Mouse (Mus musculus): ENCODE measurements around the gene Arhgef1.

Gene Arhgef1

DNA sequence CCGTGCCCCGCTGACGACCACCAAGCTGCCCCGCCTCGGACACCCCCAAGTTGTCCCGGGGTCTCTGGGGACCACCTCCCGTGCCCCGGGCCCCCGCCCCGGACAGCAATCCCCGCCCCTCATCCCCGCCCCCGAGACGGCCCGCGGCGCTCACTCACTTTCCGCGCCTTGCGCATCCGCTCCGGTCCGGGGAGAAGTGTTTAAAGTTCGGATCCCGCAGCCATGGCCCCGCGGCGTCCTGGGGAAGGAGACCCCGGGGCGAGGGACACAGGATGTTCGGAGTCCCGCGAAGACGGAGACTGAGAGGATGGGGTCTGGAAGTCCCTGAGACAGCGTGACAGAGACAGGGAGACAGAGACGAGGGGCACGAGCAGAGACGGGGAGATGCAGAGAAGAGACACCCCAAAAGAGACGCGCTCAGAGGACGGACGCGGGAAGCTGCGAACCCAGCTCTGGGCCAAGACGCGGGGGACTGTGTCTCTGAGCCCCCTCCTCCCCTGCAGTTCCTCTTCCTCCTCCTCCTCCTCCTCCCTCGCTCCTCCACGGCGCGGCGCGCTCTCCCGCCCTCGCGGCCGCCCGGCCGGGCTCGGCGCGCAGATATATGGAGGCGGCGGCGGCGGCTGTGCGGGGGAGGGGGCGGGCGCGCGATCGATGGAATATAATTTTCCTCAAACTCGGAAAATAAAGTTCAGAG lies 41.7 kb downstream of the Arhgef1 start, which contains the start of gene Gm4881:
TSS of gene Gm4881 (minus strand) at position 238 of the 694 bp plus-strand sequence.
- DNase-seq (ENCODE audit: low spot score in 2 of 2) = no peak

DNA sequence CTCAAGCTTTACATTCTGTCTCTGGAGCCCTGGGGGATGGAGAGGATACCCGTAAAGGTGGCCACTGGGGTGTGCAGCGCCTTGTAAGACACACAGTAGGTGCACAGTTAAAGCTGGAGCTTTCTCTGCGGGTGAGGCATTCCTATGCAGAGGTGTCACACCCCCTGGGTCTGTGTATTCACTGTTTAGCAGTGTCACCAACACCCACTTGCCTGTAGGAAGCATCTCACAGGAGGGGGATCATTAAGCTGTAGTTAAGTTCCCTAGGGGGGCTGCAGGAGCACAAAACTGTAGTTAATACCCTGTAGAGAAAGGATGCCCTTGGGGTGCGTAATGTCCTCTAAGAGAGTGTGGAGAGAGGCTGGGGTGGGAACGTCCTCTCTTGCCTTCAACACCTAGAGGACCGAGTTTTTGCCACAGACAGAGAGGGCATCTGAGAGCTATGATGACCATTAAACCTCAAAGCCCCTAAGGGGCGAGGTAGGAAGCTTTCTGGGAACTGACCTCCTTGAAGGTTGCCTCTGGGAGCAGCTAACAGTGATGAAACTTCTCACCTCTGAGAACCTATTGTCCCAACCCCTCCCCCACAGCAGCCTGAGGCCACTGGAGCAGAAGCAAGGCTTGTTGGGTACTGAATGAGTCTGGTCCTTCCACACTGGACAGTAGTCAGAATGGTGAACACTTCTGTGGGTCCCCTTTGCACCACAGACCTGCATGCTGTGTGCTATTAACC lies 44.8 kb downstream of the Arhgef1 start:
- no peak for DNase-seq (ENCODE audit: low spot score in 2 of 2)

DNA sequence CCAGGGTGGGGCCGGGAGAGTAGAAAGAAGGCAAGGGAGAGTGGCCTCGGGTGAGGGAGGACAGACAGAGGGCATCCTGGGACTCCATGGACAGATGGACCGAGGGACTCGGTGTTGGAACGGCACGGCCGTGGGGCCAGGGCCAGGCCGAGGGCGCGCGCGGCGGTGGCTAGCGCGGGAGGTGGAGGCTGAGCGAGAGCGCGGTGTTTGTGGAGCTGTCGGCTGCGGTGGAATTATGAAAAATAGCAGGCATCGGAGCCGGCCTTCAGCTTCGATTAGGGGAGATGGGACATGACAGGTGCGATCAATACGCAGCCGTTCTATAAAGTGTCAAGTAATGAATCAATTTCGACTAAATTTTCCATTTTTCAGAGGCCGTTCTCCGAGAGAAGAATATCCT lies 46.1 kb downstream of the Arhgef1 start:
- no peak for DNase-seq (ENCODE audit: low spot score in 2 of 2)

DNA sequence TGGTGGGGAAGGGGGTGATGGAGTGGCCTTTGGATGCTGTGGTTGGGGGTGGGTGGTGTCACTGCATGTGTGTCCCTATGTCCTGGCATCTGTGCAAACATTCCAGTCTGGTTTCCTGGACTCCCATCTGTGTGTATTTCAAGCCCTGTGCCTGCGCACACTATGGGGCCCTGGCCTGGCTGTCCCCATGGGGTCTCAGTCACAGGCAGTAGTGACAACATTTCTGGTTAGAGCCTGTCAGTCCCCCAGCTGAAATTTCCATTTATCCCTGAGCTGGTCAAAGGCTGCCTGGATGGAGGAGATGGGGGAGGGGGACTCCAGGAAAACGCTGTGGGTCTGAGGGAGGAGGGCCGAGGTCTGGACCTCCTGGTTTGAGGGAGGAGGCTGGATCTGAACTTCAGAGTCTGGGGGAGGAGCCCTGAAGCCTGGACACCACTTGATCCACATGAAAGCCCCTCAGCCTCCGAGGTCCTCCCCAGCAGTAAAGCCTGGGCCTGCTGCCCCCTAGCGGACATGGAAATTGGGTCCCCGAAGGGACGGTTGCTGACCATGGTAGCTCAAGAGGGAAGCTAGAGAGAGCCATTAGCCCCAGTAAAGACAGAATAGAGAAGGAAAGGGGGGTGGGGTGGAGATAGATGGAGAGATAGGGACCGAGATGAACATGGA lies 47.4 kb downstream of the Arhgef1 start:
- peak; percentile 57 for DNase-seq (ENCODE audit: low spot score in 2 of 2)

DNA sequence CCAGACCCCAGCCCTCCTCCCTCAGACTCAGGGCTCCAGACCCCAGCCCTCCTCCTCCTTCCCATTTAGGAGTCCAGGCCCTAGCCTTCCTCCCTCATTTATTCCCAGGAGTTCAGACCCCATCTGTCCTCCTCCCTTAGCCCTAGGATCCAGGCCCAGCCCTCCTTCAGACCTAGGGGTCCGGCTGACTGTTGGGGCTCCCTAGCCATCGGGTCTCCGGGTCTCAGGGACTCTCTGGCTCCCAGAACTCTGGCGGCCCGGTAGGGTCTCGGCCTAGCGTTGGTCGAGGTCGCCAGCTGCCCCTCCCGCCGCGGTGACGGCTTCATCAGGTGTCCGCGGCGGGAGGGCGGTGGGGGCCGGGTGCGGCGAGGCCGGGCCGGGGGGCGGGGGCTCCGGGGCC lies 51.3 kb downstream of the Arhgef1 start:
- no peak for DNase-seq (ENCODE audit: low spot score in 2 of 2)

DNA sequence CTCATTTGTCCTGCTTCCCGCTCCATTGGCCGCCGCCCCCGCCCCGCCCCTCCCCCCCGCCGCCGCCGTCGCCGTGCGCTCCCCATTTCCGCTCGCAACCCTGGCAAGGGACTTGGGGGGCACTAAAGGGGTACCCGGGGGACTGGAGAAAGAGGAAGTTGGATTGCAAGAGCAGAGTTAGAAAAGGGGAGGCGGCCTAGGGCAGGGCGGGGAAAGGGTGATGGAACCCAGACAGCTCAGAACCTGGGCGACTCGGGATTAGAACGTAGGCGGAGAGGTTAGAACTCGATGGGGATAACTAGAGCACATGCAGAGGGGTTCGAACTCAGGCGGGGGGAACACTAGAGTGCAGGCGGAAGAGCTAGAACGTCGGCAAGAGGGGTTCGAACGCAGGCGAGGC lies 51.7 kb downstream of the Arhgef1 start:
- no peak for DNase-seq (ENCODE audit: low spot score in 2 of 2)

DNA sequence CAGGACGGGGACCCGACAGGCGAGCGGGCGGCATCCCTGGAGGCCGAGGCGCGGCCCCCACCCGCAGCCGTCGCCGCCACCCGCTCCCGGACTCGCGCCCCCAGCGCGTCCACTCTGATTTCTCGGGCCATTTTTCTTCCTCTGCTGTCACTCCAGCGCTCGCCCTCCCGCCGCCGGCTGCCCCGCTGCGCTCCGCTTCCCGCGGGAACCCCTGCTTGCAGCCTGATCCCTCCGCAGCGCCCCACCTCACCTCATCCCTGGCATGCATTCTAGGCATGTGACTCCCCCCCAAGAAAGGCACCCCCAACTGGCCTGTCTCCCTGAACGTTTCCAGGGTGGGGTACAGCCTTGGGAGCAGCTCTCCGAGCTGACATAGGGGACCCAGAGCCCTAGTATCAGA lies 52.5 kb downstream of the Arhgef1 start:
- no peak for DNase-seq (ENCODE audit: low spot score in 2 of 2)

DNA sequence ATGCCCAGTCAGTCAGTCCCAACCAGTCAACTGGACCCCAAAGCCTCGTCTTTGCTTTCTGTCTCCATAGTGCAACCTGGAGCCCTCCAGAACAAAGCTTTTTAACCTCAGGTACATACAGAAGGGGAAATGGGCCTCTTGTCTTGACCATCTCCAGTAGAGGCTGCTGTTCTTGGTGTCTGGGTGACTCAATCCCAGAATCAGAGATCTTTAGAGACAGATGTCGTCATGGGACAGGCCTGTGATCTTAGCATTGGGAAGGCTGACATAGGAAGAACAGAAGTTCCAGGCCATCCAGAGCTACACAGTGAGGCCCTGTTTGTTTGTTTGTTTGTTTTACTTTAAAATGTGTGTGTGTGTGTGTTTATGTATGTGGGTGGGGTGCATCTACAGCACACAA lies 61.6 kb downstream of the Arhgef1 start:
- DNase-seq (ENCODE audit: low spot score in 2 of 2) = no peak

DNA sequence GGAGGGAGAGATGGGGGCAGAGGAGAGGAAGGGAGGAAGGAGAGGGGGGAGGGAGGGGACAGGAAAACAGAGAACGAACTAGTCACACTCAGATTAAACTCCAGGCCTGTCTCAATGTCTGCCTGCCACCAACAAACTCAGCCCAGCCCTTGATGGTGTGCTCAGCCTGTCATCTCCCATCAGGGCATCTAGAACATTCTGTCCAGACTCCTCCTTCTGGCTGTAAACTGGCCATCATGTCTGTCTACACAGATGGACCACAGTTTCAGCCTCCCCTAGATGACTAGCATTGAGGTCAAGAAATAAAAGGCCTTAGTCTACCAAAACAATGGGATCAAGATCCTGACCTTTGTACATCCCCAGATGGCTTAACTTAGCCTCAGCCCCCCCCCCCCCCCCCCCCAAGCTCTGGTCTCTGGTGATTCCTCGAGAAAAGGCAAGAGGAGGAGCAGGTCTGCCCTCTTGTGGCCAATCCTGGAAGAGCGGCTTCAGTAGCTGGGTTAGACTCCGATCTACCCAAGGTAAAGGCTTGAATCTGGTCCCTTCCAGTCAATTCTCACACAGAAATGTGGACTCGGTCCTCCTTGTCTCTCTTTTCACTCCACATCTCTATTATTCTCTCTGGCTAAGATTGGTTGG lies 62.3 kb downstream of the Arhgef1 start:
- DNase-seq (ENCODE audit: low spot score in 2 of 2) = peak; percentile 90 to 93

DNA sequence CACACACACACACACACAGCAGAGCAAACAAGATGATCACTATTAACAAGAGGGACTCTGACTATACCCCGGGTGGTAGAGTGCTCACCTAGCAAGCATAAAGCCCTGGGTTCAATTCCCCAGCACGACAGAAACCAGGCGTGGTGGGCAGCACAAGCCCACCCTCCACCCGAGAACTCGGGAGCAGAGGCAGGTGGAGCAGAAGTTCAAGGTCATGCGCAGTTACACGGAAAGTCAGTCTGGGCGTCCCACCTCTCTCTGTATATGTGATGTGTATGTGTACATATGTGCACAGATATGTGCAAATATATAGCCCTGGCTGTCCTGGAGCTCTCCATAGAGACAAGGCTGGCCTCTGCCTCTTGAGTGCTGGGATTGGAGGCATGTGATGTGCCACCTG lies 65.3 kb downstream of the Arhgef1 start:
- no peak for DNase-seq (ENCODE audit: low spot score in 2 of 2)

DNA sequence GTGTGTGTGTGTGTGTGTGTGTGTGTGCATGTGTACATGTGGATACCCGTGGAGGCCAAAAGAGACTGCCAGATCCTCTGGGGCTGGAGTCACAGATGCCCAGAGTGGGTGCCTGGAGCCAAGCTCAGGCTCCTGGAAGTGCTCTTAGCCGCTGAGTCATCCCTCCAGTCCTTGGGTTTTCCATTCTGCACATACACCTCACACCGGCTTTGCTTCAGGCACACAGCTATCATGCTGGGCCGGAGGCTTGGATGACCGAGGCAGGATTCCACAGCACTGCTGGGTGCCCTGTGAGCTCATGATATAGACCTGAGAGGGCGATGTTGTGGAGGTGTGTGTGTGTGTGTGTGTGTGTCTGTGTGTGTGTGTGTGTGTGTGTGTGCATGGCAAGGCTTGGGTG lies 65.8 kb downstream of the Arhgef1 start:
- DNase-seq (ENCODE audit: low spot score in 2 of 2) = no peak

DNA sequence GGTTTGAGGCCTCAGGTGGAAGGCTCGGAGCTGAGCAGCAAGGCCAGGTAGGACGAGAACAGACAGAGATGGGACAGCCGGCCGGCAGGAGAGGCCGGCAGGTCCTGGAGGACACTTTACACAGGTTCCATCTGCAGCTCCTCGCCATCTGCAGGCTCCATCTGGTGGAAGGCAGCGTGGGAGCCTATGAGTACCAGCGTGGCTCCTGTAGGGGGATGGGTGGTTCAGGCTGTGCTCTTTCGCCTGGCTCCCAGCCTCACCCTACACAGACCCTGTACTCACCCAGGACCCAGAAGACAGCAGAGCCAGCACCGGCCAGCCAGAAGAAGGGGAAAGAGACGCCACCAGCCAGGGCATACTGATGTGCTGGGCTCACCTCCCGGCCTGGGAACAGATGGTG lies 67.1 kb downstream of the Arhgef1 start:
- peak; percentile 70 to 73 for DNase-seq (ENCODE audit: low spot score in 2 of 2)

DNA sequence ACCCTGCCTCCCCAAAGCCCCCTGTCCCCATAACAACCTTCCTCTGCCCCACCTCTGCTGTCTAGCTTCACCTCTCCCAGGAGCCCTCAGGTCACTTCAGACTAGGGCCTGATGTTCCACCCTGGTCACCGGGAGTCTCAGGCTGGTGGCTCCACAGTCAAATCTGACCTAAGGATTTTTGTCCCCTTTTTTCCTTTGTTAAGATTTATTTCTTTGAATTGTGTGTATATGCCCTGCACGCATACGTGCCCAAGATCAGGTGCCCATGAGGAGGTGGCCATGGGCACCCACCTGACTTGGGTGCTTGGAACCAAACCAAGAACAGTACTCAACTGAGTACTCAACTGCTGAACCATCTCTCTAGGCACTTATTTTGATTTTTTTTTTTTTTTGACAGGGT lies 67.6 kb downstream of the Arhgef1 start:
- DNase-seq (ENCODE audit: low spot score in 2 of 2) = no peak

DNA sequence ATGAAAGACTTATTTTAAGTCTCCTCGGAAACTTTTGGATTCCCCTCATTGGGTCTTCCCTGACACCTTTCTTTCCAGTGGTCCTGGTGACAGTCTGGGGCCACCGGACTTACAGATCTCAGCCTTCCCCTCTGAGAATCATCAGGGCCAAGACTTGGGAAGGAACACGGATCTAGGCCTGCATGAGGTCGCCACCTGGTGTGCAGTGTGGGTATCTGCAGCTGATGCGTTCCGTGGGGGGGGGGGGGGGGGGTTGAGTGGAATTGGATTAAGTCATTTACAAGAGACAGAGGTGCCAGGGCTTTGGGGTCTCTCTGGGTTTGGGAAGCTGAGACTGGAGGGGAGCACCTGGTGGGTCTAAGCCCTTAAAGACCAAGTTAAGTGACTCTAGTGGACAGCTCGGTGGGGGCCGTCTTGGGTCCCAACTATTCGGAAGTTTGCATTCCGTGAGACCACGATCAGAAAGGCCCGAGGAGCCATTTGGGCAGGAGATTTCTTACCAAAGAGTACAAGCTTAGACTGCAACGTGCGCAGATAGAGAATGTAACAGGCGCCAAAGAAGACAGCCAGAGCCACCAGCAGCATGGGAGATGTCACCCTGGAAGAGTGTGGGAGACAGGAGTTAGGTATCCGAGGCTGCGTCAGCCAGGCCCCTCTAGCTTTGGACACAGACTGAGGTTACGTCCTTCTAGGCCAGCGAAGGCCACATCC lies 68.7 kb downstream of the Arhgef1 start:
- peak in 1 of 2 experiments; percentile 56 for DNase-seq (ENCODE audit: low spot score in 2 of 2)

DNA sequence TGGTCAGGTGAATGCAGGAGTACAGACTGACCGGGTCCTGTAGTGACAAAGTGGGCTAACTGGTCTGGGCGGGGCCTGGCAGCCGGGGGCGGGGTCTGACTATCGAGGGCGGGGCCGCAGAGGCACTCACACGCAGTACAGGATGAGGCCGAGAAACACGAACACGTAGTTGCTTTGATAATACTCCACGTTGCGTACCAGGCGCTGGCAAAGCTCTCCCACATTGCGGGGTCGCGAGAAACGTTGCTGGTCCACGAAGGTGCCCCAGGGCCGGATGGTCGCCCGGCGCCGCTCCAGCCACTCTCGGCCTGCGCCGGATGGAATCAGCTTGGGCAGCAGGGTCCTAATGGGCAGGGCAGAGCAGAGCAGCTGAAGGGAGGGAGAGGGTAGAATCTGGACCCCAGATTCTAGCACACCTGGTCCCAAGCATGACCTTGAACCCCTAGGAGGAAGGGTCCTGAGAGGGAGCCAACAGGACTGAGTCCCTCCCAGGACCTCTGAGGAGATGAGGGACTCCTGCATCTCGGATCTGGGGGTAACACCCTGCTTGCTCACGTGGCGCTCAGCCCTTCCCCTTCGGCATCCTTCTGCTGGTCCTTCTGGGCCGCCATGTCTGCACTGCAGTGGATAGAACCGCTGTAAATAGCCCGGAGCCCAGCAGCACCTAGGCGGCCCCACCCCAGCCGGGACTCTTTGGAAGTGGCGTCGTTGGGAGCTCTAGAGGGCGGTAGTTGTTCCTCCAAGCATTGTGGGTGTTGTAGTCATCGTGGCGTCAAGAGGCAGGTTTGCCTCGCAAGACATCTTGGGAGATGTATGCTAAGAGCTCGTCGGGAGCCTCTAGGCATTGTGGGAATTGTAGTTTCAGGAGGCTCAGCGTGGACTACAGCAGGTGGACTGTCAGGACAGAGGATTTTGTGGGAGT lies 69.5 kb downstream of the Arhgef1 start, which contains the start of gene Rabac1:
TSS of gene Rabac1 (minus strand) at position 783 of the 922 bp plus-strand sequence.
- peak; percentile 94 to 95 for DNase-seq (ENCODE audit: low spot score in 2 of 2)

DNA sequence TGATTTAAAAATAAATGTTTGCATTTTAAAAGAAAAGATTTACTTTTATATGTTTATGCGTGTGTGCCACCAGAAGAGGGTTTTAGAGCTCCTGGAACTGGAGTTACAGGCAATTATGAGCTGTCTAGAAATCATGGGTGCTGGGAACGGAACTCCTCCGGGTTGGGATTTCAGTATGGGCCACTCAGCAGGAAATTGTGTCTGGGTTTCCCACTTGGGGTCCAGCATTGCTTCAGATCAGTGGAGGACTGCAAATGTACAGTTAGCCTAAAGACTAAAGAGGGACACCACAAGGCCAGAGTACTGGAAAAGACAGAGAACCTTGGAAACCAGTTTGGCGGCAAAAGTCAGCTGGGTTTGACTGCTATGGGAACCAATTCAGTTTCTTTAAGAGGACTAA lies 70.5 kb downstream of the Arhgef1 start:
- no peak for DNase-seq (ENCODE audit: low spot score in 2 of 2)

DNA sequence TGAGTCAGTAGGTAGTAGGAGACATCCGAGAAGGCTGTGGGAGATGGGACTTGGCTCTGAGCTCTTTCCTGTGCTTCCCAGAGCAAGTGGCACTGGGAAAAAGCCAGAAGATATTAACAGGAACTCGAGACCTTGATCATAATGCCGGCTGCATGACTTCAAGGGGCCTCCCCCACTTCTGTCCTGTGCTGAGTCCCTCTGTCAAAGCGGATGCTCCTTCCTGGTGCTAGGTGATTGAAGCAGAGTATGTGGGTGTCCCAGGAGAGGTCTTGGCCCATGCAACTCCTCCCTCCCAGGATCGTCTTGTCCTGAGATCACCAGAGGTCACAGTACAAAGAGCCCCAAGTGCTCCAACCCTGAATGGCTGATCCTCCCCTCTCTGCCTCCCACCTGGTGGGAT lies 71.2 kb downstream of the Arhgef1 start:
- DNase-seq (ENCODE audit: low spot score in 2 of 2) = no peak

DNA sequence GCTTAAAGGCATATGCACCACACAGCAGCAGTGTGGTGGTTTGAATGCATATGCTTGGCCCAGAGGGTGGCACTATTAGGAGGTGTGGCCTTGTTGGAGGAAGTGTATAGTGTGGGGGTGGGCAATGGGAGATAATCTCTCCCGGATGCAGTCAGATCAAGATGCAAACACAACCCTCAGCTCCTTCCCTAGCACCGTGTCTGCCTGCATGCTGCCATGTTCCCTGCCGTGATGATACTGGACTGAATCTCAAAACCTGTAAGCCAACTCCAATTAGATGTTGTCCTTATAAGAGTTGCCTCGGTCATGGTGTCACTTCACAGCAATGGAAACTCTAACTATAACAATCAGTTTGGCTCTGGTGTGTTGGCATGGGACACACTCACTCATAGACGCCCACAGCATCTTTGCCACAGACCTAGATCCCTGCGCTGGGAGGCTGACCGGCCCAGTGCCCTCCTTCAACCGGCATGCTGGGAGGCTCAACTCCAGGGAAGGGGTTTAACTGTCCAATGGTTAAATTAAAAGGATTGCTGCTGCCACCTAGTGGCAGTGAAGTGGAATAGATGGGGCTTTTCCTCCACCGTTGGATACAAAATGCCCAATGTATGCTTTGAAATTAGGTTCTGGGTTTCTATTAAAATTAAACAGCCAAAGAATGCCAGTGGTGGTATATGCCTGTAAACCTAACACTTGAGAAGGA lies 72.3 kb downstream of the Arhgef1 start:
- DNase-seq (ENCODE audit: low spot score in 2 of 2) = peak in 1 of 2 experiments; percentile 47

Measured in right cerebral cortex, adult 2 months (tissue).